Mouse (Mus musculus): ENCODE measurements around the gene C1qb. TPM values are rescaled to one million over a fixed set of nuclear protein-coding genes. Genes with fewer than 3 reads are reported as not detected.

Gene C1qb
- 5.4 TPM for polyA plus RNA-seq (2014; fragmentation: Illumina TruSeq; extraction: RNeasy Lipid Tissue Mini Kit (QIAGEN cat#74804); ENCODE audit: low read depth, low replicate concordance)

DNA sequence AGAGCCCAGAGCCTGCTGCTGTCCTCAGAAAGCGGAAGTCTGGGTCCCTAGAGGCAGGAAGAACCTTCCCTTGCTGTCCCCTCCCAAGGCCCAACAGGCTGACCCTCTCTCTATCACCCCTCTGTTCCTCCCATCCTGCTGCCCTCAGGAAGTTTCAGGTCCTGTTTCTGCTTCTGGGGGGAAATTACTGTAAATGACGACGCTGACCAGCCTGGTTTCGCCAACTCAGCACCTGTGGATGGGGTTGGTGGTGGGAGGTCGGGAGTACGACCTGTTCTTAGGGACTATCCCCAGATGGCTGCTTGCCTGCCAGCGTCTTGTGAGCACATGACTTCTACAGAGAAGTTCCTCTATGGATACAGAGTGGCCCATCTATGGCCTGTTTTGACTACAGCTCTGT, at the start of gene C1qb:
C1qb (minus strand) TSS at position 87 of the 400 bp plus-strand sequence.

DNA sequence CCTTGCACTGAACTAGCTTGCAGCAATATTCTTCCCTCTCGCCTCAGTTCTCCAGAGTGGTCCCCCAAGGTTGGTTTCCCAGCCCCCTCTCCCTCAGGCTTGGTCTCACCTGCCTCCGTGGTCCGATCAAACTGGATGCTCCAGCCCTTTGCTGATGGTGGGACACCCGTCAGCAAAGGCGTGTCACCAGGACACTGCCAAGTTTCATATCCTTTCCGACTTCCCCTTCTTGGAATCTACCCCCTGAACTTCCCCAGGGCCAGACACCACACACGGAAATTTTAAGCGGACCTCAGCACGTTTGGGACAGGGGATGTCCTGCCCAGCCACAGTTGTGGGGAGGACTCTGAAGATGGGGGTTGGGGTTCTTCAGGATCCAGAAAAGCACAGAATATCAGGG, 12.7 kb upstream of the C1qb start, which contains the start of gene C1qa:
C1qa (minus strand) TSS at position 167 of the 400 bp plus-strand sequence.

DNA sequence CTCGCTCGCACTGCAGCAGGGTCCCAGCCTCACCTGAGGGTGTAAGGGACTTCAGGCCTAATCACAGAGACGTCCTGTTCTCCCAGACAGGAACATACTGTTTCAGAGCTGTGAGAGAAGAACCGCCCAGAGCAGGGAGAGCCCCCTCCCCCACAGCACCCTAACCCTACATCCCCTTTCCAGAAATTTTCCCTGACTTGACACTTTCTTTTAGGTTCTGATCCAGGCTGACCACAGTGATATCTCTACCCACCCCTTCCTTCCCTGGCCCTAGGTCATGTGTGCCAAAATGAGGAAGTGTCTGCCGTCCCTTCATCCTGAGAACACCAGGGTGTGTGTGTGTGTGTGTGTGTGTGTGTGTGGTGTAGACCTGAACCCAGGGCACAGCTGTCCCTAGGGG, 6.8 kb upstream of the C1qb start, which contains the start of gene C1qc:
C1qc (minus strand) TSS at position 255 of the 400 bp plus-strand sequence.

DNA sequence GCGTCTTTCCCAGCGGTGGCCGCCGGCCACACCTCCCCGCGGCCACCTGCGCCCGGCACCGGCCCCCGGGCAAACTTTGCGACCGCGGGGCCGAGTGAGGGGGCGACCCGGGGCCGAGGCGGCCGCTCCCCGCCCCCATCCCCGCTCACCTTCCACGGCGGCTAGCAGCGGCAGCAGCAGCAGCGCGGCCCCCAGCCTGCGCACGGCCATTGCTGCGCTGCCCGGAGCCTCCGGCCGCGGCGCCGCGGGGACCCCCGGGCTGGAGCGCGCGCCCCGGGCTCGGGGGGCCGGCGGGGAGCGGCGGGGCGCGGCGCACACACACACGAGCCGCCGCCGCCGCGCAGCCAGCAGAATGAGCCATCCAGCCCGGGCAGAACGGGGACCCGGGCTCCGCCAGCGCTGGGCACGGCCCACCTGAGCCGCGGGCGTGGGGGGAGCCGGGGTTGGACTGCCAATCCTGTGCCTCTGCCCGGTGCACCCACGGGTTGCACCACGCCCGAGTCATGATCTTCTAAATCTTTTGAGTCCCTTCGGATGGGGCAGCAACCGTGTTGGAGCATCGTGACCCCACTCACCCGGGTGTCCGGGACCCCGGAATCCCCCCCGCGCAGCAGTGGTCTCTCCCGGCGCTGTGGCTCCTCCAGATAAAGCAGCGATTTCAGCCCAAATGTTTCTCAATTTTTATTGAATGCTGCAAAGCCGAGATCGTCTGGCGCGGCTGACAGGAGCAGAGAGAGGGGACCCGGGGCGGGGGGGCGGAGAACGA, 50.2 kb downstream of the C1qb start, which contains the start of gene Ephb2:
Ephb2 (minus strand) TSS at position 368 of the 766 bp plus-strand sequence.

Other genes starting within 250 kb of the C1qb start
- gene Ephb2, start 50.2 kb downstream of the C1qb start, polyA plus RNA-seq (2014; fragmentation: Illumina TruSeq; extraction: RNeasy Lipid Tissue Mini Kit (QIAGEN cat#74804); ENCODE audit: low read depth, low replicate concordance): not detected
- gene C1qc, start 6.9 kb upstream of the C1qb start, polyA plus RNA-seq (2014; fragmentation: Illumina TruSeq; extraction: RNeasy Lipid Tissue Mini Kit (QIAGEN cat#74804); ENCODE audit: low read depth, low replicate concordance): 4.5 TPM
- gene C1qa, start 12.6 kb upstream of the C1qb start, polyA plus RNA-seq (2014; fragmentation: Illumina TruSeq; extraction: RNeasy Lipid Tissue Mini Kit (QIAGEN cat#74804); ENCODE audit: low read depth, low replicate concordance): 9.5 TPM
- gene Epha8, start 70.6 kb upstream of the C1qb start, polyA plus RNA-seq (2014; fragmentation: Illumina TruSeq; extraction: RNeasy Lipid Tissue Mini Kit (QIAGEN cat#74804); ENCODE audit: low read depth, low replicate concordance): not detected
- gene Zbtb40, start 162.6 kb upstream of the C1qb start, polyA plus RNA-seq (2014; fragmentation: Illumina TruSeq; extraction: RNeasy Lipid Tissue Mini Kit (QIAGEN cat#74804); ENCODE audit: low read depth, low replicate concordance): 0.90 TPM

All from liver, adult 10 weeks (tissue).